Mouse (Mus musculus): ENCODE results near the gene Thra. TPM values are rescaled to one million over a fixed set of nuclear protein-coding genes. Genes with fewer than 3 reads are reported as not detected.

Thra gene
- total and polyA plus RNA-seq, 2 experiments: 5.5 to 14.9 TPM

GRCm38 (mm10) chr11:98720756-98721155, 19.7 kb upstream of the Thra start:
- no peak overlapping the region for H3K27ac ChIP-seq (replicated peaks; ENCODE audit: insufficient read depth, low read depth, low read length)

DNA sequence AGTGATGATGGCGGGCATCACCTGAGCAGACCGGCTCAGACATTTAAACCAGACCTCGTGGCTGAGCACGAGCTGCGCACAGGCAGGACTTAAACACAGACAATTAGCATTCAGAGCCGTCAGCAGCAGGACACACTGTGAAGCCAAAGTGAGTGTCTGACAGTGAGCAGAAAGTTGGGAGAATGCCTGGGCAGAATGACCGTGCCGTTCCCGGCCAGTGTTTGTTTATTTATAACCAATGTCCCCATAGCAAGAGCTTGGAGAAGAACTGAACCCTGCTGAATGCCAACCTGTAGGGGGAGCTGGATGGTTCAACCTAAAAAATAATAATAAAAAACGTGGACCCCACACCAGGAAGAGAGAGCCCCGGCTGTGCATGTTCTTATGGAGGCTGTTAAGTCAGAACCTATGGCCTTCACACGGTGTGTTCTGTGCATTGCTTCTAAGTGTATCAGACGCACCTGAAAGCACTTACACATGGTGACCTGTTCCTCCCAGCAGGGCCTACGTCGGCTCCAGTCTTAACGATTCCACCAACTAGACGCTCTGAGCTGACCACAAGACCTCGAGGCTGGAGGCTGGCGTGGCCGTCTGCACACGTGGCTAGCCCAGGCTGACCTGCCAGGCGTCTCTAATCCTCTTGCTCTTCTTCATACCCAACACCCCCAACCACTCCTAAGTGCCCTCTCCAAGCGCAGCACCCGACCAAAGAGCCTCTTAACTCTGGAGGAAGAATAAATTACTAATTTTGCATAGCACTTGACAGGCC, 18.8 kb upstream of the Thra start:
- Histone ChIP-seq H3K9ac (ENCODE audit: low read depth, low read length) (no peak overlapping the region), H3K79me2 (ENCODE audit: control insufficient read depth, insufficient read depth, low read length) (no peaks in the 10 kb centered on the region), H3K4me3 (ENCODE audit: insufficient read depth, low read depth, low read length) (no peak overlapping the region), H3K36me3 (ENCODE audit: control insufficient read depth, insufficient read depth, low read length) (no peaks in the 10 kb centered on the region), H3K4me1 (ENCODE audit: control insufficient read depth, insufficient read depth, low read length) (peaks cover 3% of the 10 kb centered on the region; the same call in 1 of the 2 replicates), H3K27ac (replicated peaks; ENCODE audit: insufficient read depth, low read depth, low read length) (peak overlapping the region; percentile 6; the same call in 1 of the 2 replicates), H3K27me3 (ENCODE audit: control insufficient read depth, insufficient read depth, low read length) (no peaks in the 10 kb centered on the region)
- 0 out of 2 replicates have a peak, but pooled peaks have one; percentile 8 for TF ChIP-seq CTCF (IDR thresholded peaks at IDR 0.05; ENCODE audit: low read depth, low read length)
- no peak for TF ChIP-seq POLR2A (IDR thresholded peaks at IDR 0.05; ENCODE audit: extremely low read depth, insufficient read depth, low read length)
- WGBS: 67% methylated on average over 24 of the region's 24 CpGs
- peak; percentile 81 for DNase-seq (ENCODE audit: extremely low read depth, low read depth, low spot score)

More at GRCm38 (mm10) chr11:98720756-98721155, 19.7 kb upstream of the Thra start:
- no peak overlapping the region for H3K4me3 ChIP-seq (ENCODE audit: insufficient read depth, low read depth, low read length)
- TF ChIP-seq CTCF (IDR thresholded peaks at IDR 0.05; ENCODE audit: low read depth, low read length) (no peak), POLR2A (IDR thresholded peaks at IDR 0.05; ENCODE audit: extremely low read depth, insufficient read depth, low read length) (no peak)
- H3K9ac ChIP-seq (ENCODE audit: low read depth, low read length): no peak overlapping the region
- WGBS: 37% methylated on average over 2 of the region's 2 CpGs
- no peaks in the 10 kb centered on the region for H3K36me3 ChIP-seq (ENCODE audit: control insufficient read depth, insufficient read depth, low read length)
- DNase-seq (ENCODE audit: extremely low read depth, low read depth, low spot score): no peak
- peaks cover 3% of the 10 kb centered on the region; the same call in 1 of the 2 replicates for H3K4me1 ChIP-seq (ENCODE audit: control insufficient read depth, insufficient read depth, low read length)
- no peaks in the 10 kb centered on the region for H3K27me3 ChIP-seq (ENCODE audit: control insufficient read depth, insufficient read depth, low read length)
- H3K79me2 ChIP-seq (ENCODE audit: control insufficient read depth, insufficient read depth, low read length): no peaks in the 10 kb centered on the region

DNA sequence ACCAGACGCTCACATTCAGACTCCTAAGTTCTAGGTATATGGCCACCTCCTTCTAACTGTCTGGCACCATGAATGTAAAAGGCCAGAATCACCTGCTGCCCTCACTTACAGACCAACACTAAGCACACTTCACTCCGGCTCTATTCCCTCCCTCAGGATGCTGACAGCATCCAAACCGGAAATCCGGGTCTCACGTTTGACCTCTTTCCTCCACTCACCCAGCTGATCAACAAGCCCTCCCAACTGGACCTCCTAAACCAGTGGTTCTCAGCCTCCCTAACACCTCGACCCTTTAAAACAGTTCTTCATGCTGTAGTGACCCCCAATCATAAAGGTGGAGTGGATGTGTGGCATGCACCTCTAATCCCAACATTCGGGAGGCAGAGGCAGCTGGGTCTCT, 17.3 kb upstream of the Thra start:
- H3K79me2 ChIP-seq (ENCODE audit: control insufficient read depth, insufficient read depth, low read length): no peaks in the 10 kb centered on the region
- H3K36me3 ChIP-seq (ENCODE audit: control insufficient read depth, insufficient read depth, low read length): no peaks in the 10 kb centered on the region
- TF ChIP-seq CTCF (IDR thresholded peaks at IDR 0.05; ENCODE audit: low read depth, low read length): no peak
- no peak for TF ChIP-seq POLR2A (IDR thresholded peaks at IDR 0.05; ENCODE audit: extremely low read depth, insufficient read depth, low read length)
- no peak overlapping the region for H3K27ac ChIP-seq (replicated peaks; ENCODE audit: insufficient read depth, low read depth, low read length)
- DNase-seq (ENCODE audit: extremely low read depth, low read depth, low spot score): no peak
- no peak overlapping the region for H3K4me3 ChIP-seq (ENCODE audit: insufficient read depth, low read depth, low read length)
- peaks cover 3% of the 10 kb centered on the region; the same call in 1 of the 2 replicates for H3K4me1 ChIP-seq (ENCODE audit: control insufficient read depth, insufficient read depth, low read length)
- H3K27me3 ChIP-seq (ENCODE audit: control insufficient read depth, insufficient read depth, low read length): no peaks in the 10 kb centered on the region
- H3K9ac ChIP-seq (ENCODE audit: low read depth, low read length): no peak overlapping the region
- 77% methylated on average over 7 of the region's 7 CpGs for WGBS

DNA sequence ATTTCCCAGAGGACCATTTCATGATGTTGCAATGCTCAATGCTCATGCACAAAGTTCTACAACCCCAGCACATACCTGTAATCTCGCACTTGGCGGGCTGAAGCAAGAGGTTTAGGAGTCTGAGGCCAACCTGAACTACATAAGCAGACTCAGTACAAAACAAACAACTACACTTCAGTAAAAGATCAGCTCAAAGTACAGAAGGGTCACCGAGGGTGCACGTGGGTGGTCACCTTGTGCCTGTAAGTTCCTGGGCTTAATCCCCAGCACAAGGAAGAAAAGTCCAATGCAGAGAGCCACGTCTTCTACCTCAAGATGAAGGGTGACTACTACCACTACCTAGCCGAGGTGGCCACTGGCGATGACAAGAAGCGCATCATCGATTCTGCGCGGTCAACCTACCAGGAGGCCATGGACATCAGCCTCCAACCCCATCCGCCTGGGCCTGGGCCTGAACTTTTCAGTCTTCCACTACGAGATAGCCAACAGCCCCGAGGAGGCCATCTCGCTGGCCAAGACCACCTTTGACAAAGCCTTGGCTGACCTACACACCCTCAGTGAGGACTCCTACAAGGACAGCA, 14.4 kb upstream of the Thra start:
- 80% methylated on average over 15 of the region's 15 CpGs for WGBS
- Histone ChIP-seq H3K79me2 (ENCODE audit: control insufficient read depth, insufficient read depth, low read length) (no peaks in the 10 kb centered on the region), H3K36me3 (ENCODE audit: control insufficient read depth, insufficient read depth, low read length) (no peaks in the 10 kb centered on the region), H3K4me1 (ENCODE audit: control insufficient read depth, insufficient read depth, low read length) (peaks cover 6% of the 10 kb centered on the region; the same call in 1 of the 2 replicates), H3K27me3 (ENCODE audit: control insufficient read depth, insufficient read depth, low read length) (no peaks in the 10 kb centered on the region), H3K4me3 (ENCODE audit: insufficient read depth, low read depth, low read length) (no peak overlapping the region), H3K27ac (replicated peaks; ENCODE audit: insufficient read depth, low read depth, low read length) (no peak overlapping the region), H3K9ac (ENCODE audit: low read depth, low read length) (no peak overlapping the region)
- no peak for DNase-seq (ENCODE audit: extremely low read depth, low read depth, low spot score)
- TF ChIP-seq POLR2A (IDR thresholded peaks at IDR 0.05; ENCODE audit: extremely low read depth, insufficient read depth, low read length) (no peak), CTCF (IDR thresholded peaks at IDR 0.05; ENCODE audit: low read depth, low read length) (no peak)

- H3K36me3 ChIP-seq (ENCODE audit: control insufficient read depth, insufficient read depth, low read length): no peaks in the 10 kb centered on the region
- H3K9ac ChIP-seq (ENCODE audit: low read depth, low read length): peak within 1 kb of the TSS; percentile 56
- peak; percentile 89 for DNase-seq (ENCODE audit: extremely low read depth, low read depth, low spot score)
- H3K27ac ChIP-seq (replicated peaks; ENCODE audit: insufficient read depth, low read depth, low read length): no peak within 1 kb of the TSS
- H3K4me1 ChIP-seq (ENCODE audit: control insufficient read depth, insufficient read depth, low read length): peaks cover 3% of the 10 kb centered on the region; the same call in 1 of the 2 replicates
- WGBS: under 1% methylated on average over 16 of the region's 16 CpGs
- TF ChIP-seq CTCF (IDR thresholded peaks at IDR 0.05; ENCODE audit: low read depth, low read length) (no peak), POLR2A (IDR thresholded peaks at IDR 0.05; ENCODE audit: extremely low read depth, insufficient read depth, low read length) (no peak)
- H3K79me2 ChIP-seq (ENCODE audit: control insufficient read depth, insufficient read depth, low read length): no peaks in the 10 kb centered on the region
- H3K27me3 ChIP-seq (ENCODE audit: control insufficient read depth, insufficient read depth, low read length): no peaks in the 10 kb centered on the region
- H3K4me3 ChIP-seq (ENCODE audit: insufficient read depth, low read depth, low read length): peak within 1 kb of the TSS; percentile 69
Observed at GRCm38 (mm10) chr11:98729119-98729588, 11.3 kb upstream of the Thra start, which contains the start of gene Med24. Med24 (minus strand) TSS chr11:98729435.
